Mouse (Mus musculus): ENCODE data around the gene Kifc5b. TPM values are rescaled to one million over a fixed set of nuclear protein-coding genes. Genes with fewer than 3 reads are reported as not detected.
A peak's percentile ranks its signal among the peaks of the same experiment; 100 is the strongest.
"Not testable (repeated sequence)": the region's sequence is repeated elsewhere in the genome, so short reads cannot be mapped to it uniquely, and the experiment has no call there.

The Kifc5b gene
- polyA plus RNA-seq, 1 experiment from 2014 or later: 6.0 TPM

GRCm38 (mm10) chr17:26966993-26967392, 50.1 kb downstream of the Kifc5b start:
- Histone ChIP-seq H3K27me3 (replicated peaks) (no peaks in the 10 kb centered on the region), H3K9me3 (no peaks in the 10 kb centered on the region), H3K9ac (no peak overlapping the region), H3K36me3 (peaks cover 66% of the 10 kb centered on the region), H3K4me2 (replicated peaks) (no peak overlapping the region), H3K4me3 (no peak overlapping the region), H3K4me1 (peaks cover 12% of the 10 kb centered on the region), H3K27ac (no peak overlapping the region)
- ATAC-seq (ENCODE audit: low FRiP score, low read depth): no peak
- 92% methylated on average over 11 of the region's 11 CpGs for WGBS

GRCm38 (mm10) chr17:26967477-26967876, 50.6 kb downstream of the Kifc5b start:
- Histone ChIP-seq H3K4me2 (replicated peaks) (no peak overlapping the region), H3K27ac (no peak overlapping the region), H3K4me3 (no peak overlapping the region), H3K27me3 (replicated peaks) (no peaks in the 10 kb centered on the region), H3K36me3 (peaks cover 62% of the 10 kb centered on the region), H3K9ac (no peak overlapping the region), H3K9me3 (no peaks in the 10 kb centered on the region), H3K4me1 (peaks cover 17% of the 10 kb centered on the region)
- no peak for ATAC-seq (ENCODE audit: low FRiP score, low read depth)
- WGBS: 89% methylated on average over 6 of the region's 6 CpGs

GRCm38 (mm10) chr17:26968200-26968611, 51.3 kb downstream of the Kifc5b start:
- no peaks in the 10 kb centered on the region for H3K27me3 ChIP-seq (replicated peaks)
- H3K4me1 ChIP-seq: peaks cover 19% of the 10 kb centered on the region
- ATAC-seq (ENCODE audit: low FRiP score, low read depth): no peak
- peaks cover 54% of the 10 kb centered on the region for H3K36me3 ChIP-seq
- 80% methylated on average over 6 of the region's 6 CpGs for WGBS
- H3K4me2 ChIP-seq (replicated peaks): no peak overlapping the region
- no peaks in the 10 kb centered on the region for H3K9me3 ChIP-seq
- H3K9ac ChIP-seq: no peak overlapping the region
- no peak overlapping the region for H3K27ac ChIP-seq
- no peak overlapping the region for H3K4me3 ChIP-seq

- no peak overlapping the region for H3K9ac ChIP-seq
- 91% methylated on average over 6 of the region's 6 CpGs for WGBS
- peaks cover 28% of the 10 kb centered on the region for H3K4me1 ChIP-seq
- H3K36me3 ChIP-seq: peaks cover 48% of the 10 kb centered on the region
- ATAC-seq (ENCODE audit: low FRiP score, low read depth): no peak
- H3K4me3 ChIP-seq: no peak overlapping the region
- H3K27ac ChIP-seq: no peak overlapping the region
- H3K27me3 ChIP-seq (replicated peaks): no peaks in the 10 kb centered on the region
- H3K9me3 ChIP-seq: no peaks in the 10 kb centered on the region
- H3K4me2 ChIP-seq (replicated peaks): no peak overlapping the region
Observed at GRCm38 (mm10) chr17:26969257-26969656, 52.4 kb downstream of the Kifc5b start.

GRCm38 (mm10) chr17:26970221-26970620, 53.3 kb downstream of the Kifc5b start:
- ATAC-seq (ENCODE audit: low FRiP score, low read depth): no peak
- H3K9ac ChIP-seq: no peak overlapping the region
- WGBS: 82% methylated on average over 10 of the region's 12 CpGs
- no peaks in the 10 kb centered on the region for H3K9me3 ChIP-seq
- no peaks in the 10 kb centered on the region for H3K27me3 ChIP-seq (replicated peaks)
- H3K4me1 ChIP-seq: peaks cover 37% of the 10 kb centered on the region
- H3K4me3 ChIP-seq: no peak overlapping the region
- H3K27ac ChIP-seq: no peak overlapping the region
- H3K36me3 ChIP-seq: peaks cover 46% of the 10 kb centered on the region
- H3K4me2 ChIP-seq (replicated peaks): no peak overlapping the region

- Histone ChIP-seq H3K4me2 (replicated peaks) (peak overlapping the region; percentile 97), H3K4me3 (no peak overlapping the region), H3K27ac (no peak overlapping the region), H3K9me3 (no peaks in the 10 kb centered on the region), H3K9ac (no peak overlapping the region; the same call in 1 of the 2 replicates), H3K4me1 (peaks cover 45% of the 10 kb centered on the region), H3K27me3 (replicated peaks) (no peaks in the 10 kb centered on the region), H3K36me3 (peaks cover 47% of the 10 kb centered on the region)
- no peak for ATAC-seq (ENCODE audit: low FRiP score, low read depth)
- 64% methylated on average over 8 of the region's 8 CpGs for WGBS
Observed at GRCm38 (mm10) chr17:26971247-26971905, 54.5 kb downstream of the Kifc5b start.

- H3K27ac ChIP-seq: 0 out of 2 replicates have a peak overlapping the region, but pooled peaks have one; percentile 59
- no peaks in the 10 kb centered on the region for H3K27me3 ChIP-seq (replicated peaks)
- no peak for ATAC-seq (ENCODE audit: low FRiP score, low read depth)
- H3K4me3 ChIP-seq: peak overlapping the region; percentile 86
- peak overlapping the region; percentile 97 for H3K4me2 ChIP-seq (replicated peaks)
- H3K9ac ChIP-seq: peak overlapping the region; percentile 84
- 17% methylated on average over 3 of the region's 3 CpGs for WGBS
- no peaks in the 10 kb centered on the region for H3K9me3 ChIP-seq
- H3K4me1 ChIP-seq: peaks cover 48% of the 10 kb centered on the region
- peaks cover 45% of the 10 kb centered on the region for H3K36me3 ChIP-seq
Observed at GRCm38 (mm10) chr17:26972107-26972506, 55.2 kb downstream of the Kifc5b start.

GRCm38 (mm10) chr17:26972703-26973574, 56.0 kb downstream of the Kifc5b start, which contains the start of gene Zbtb9:
TSS of gene Zbtb9 (plus strand) at chr17:26973167.
- Histone ChIP-seq H3K4me1 (peaks cover 48% of the 10 kb centered on the region), H3K27ac (peak within 1 kb of the TSS; percentile 59; the same call in 1 of the 2 replicates), H3K4me2 (replicated peaks) (peak within 1 kb of the TSS; percentile 97), H3K9ac (peak within 1 kb of the TSS; percentile 84), H3K9me3 (no peaks in the 10 kb centered on the region), H3K27me3 (replicated peaks) (no peaks in the 10 kb centered on the region), H3K36me3 (peaks cover 42% of the 10 kb centered on the region), H3K4me3 (peak within 1 kb of the TSS; percentile 86)
- WGBS: under 1% methylated on average over 74 of the region's 75 CpGs
- peak; percentile 98 for ATAC-seq (ENCODE audit: low FRiP score, low read depth)

GRCm38 (mm10) chr17:26974547-26974946, 57.7 kb downstream of the Kifc5b start:
- Histone ChIP-seq H3K4me2 (replicated peaks) (peak overlapping the region; percentile 97; the same call in 1 of the 2 replicates), H3K36me3 (peaks cover 52% of the 10 kb centered on the region), H3K27ac (no peak overlapping the region), H3K4me1 (peaks cover 48% of the 10 kb centered on the region), H3K9me3 (no peaks in the 10 kb centered on the region), H3K4me3 (no peak overlapping the region), H3K27me3 (replicated peaks) (no peaks in the 10 kb centered on the region), H3K9ac (no peak overlapping the region)
- WGBS: 92% methylated on average over 15 of the region's 15 CpGs
- no peak for ATAC-seq (ENCODE audit: low FRiP score, low read depth)

GRCm38 (mm10) chr17:26975415-26975814, 58.5 kb downstream of the Kifc5b start:
- H3K36me3 ChIP-seq: peaks cover 60% of the 10 kb centered on the region

GRCm38 (mm10) chr17:26977354-26977753, 60.5 kb downstream of the Kifc5b start:
- H3K9ac ChIP-seq; H3K27me3 ChIP-seq (replicated peaks); H3K4me2 ChIP-seq (replicated peaks); H3K9me3 ChIP-seq; ATAC-seq (ENCODE audit: low FRiP score, low read depth); H3K27ac ChIP-seq; H3K4me3 ChIP-seq: not testable (repeated sequence)
- 94% methylated on average over 6 of the region's 6 CpGs for WGBS
- Histone ChIP-seq H3K36me3 (peaks cover 57% of the 10 kb centered on the region), H3K4me1 (peaks cover 33% of the 10 kb centered on the region)

More at GRCm38 (mm10) chr17:26975415-26975814, 58.5 kb downstream of the Kifc5b start:
- no peaks in the 10 kb centered on the region for H3K9me3 ChIP-seq
- ATAC-seq (ENCODE audit: low FRiP score, low read depth): no peak
- H3K9ac ChIP-seq: no peak overlapping the region
- no peak overlapping the region for H3K4me3 ChIP-seq
- H3K27me3 ChIP-seq (replicated peaks): no peaks in the 10 kb centered on the region
- no peak overlapping the region for H3K4me2 ChIP-seq (replicated peaks)
- H3K27ac ChIP-seq: no peak overlapping the region
- peaks cover 48% of the 10 kb centered on the region for H3K4me1 ChIP-seq

GRCm38 (mm10) chr17:26979426-26979825, 62.5 kb downstream of the Kifc5b start:
- Histone ChIP-seq H3K4me3 (no peak overlapping the region), H3K9ac (no peak overlapping the region), H3K4me1 (peaks cover 19% of the 10 kb centered on the region), H3K27ac (no peak overlapping the region), H3K4me2 (replicated peaks) (no peak overlapping the region), H3K27me3 (replicated peaks) (no peaks in the 10 kb centered on the region), H3K9me3 (no peaks in the 10 kb centered on the region), H3K36me3 (peaks cover 57% of the 10 kb centered on the region)
- ATAC-seq (ENCODE audit: low FRiP score, low read depth): no peak
- WGBS: 89% methylated on average over 2 of the region's 2 CpGs

All from neural tube, embryonic 12.5 days (tissue).